Mouse (Mus musculus) kidney, embryonic 14.5 days (tissue): ENCODE results near the gene Map4. TPM values are rescaled to one million over a fixed set of nuclear protein-coding genes. Genes with fewer than 3 reads are reported as not detected.

Source experiments
- ATAC-seq: fragments of 200-750 bp; cut with Nextera tagmentation; 2 replicates; pipeline ENCODE4 v1.8.0; 2017; ENCODE audit warnings: moderate number of reproducible peaks, mild to moderate bottlenecking, moderate TSS enrichment, moderate library complexity; ENCODE audit not compliant: low FRiP score, low TSS enrichment
- H3K27ac ChIP-seq: fragments of 300-500 bp; sonication (generic); 2 replicates; pipeline ENCODE4 v1.5.1; 2014; ENCODE audit warnings: low read depth, mild to moderate bottlenecking, low read length, moderate library complexity, mixed read lengths
- H3K27me3 ChIP-seq: fragments of 300-500 bp; sonication (generic); 2 replicates; pipeline ENCODE4 v1.6.1; 2014; ENCODE audit warnings: mild to moderate bottlenecking, low read length; ENCODE audit not compliant: control insufficient read depth, insufficient read depth
- H3K36me3 ChIP-seq: fragments of 300-500 bp; sonication (generic); 2 replicates; pipeline ENCODE4 v1.6.1; 2014; ENCODE audit warnings: low read length, mixed read lengths; ENCODE audit not compliant: control insufficient read depth, insufficient read depth
- H3K4me1 ChIP-seq: fragments of 300-500 bp; sonication (generic); 2 replicates; pipeline ENCODE4 v1.6.1; 2014; ENCODE audit warnings: low read length, mixed read lengths; ENCODE audit not compliant: control insufficient read depth, insufficient read depth
- H3K4me2 ChIP-seq: fragments of 300-500 bp; sonication (generic); replicated peaks from 2 replicates; pipeline ENCODE4 v1.6.1; 2014; ENCODE audit warnings: low read depth, mild to moderate bottlenecking, low read length
- H3K4me3 ChIP-seq: fragments of 300-500 bp; sonication (generic); 2 replicates; pipeline ENCODE4 v1.5.1; 2014; ENCODE audit warnings: mild to moderate bottlenecking, low read length
- H3K9ac ChIP-seq: fragments of 300-500 bp; sonication (generic); 2 replicates; pipeline ENCODE4 v1.6.1; 2014; ENCODE audit warnings: low read depth, mild to moderate bottlenecking, low read length, moderate library complexity
- H3K9me3 ChIP-seq: fragments of 300-500 bp; sonication (generic); 2 replicates; pipeline ENCODE4 v1.6.1; 2016; ENCODE audit warnings: low read length; ENCODE audit not compliant: control insufficient read depth
- WGBS: fragments of 180-500 bp; shearing (Covaris S2); extraction: QIAGEN DNeasy Blood & Tissue Kit; methylation state at CpG from one replicate; pipeline ENCODE4 v1.1.7; 2014; 5-methylcytosine and 5-hydroxymethylcytosine counted together
- polyA plus RNA-seq: library from polyadenylated mRNA; unstranded; fragments of >200 nt; fragmentation: Nextera tagmentation; extraction: Ambion mirVana; gene quantifications from 2 replicates; pipeline ENCODE4 v1.2.1, GENCODE M21; 2014

The Map4 gene
- polyA plus RNA-seq = 35.1 and 54.6 TPM in 2 replicates

DNA sequence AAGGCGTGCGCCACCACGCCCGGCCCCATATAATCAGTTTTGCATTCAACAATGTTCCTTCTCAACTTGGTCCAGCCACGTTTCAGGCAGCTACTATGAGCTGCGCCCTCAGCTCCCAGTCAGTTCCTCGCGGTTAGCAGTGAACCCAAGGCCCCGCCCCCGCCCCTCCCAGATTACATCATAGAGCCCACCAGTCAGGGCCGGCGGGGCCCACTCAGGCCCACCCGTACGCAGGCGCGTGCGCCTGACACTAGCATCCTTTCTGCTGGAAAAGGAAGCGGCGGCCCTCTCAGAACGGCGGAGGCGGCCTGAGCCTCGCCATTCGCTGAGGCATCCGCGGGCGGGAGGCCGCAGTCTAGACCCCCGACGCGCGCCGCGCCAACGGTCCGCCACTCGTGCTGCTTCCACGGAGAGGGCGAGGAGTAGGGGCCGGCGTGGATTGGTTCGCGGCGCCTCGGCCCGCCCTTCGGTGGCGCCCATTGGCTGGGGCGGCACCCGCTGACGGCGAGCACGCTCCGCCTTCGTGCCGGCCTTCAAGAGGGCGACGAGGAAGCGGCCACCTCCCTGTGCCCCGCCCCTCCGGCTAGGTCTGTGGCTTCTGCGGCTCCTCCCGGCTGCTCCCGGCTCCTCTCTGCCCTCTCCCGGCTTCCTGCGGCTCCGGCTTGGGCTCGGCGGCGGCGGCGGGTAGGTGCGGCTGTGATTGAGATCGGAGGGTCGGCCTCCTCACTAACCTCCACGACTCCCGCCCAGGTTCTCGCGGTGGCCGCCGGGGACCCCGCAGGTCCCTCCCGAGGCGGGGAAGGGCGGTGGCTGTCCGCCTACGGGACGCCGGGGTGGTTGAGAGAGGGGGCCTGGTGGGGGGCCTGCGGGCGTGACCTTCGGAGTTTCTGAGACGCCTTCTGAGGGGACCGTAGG lies at the start of gene Map4:
Gene Map4, plus strand, starts transcription at position 204 of the 915 bp plus-strand sequence.
- peak within 1 kb of the TSS; percentile 65 for H3K9ac ChIP-seq
- H3K4me1 ChIP-seq = peaks cover 8% of the 10 kb centered on the region; the same call in 1 of the 2 replicates
- peak within 1 kb of the TSS; percentile 56 for H3K4me3 ChIP-seq
- ATAC-seq = peak; percentile 98
- H3K9me3 ChIP-seq = no peaks in the 10 kb centered on the region
- under 1% methylated on average over 84 of the region's 94 CpGs for WGBS
- H3K36me3 ChIP-seq = no peaks in the 10 kb centered on the region
- peak within 1 kb of the TSS; percentile 62 for H3K4me2 ChIP-seq
- H3K27me3 ChIP-seq = no peaks in the 10 kb centered on the region
- H3K27ac ChIP-seq = peak within 1 kb of the TSS; percentile 83

DNA sequence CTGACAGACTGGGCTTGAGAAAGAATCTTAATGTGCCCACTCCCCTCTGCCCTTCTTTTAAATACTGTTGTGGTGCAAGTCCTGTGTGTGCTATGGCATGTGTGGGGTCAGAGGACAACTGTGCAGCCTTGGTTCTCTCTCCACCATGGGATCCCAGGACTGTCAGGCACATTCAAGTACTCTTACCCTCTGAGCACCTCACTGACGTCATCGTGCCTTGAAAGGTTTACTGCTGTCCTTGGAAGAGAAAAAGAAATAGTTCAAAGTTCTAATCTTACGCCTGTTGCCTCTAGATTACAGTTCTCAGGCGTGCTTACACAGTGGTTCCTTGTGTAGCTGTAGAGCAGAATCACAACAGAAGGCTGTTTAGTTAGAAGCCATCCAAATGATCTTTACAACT lies 45.0 kb upstream of the Map4 start:
- no peak for ATAC-seq
- WGBS = 68% methylated on average over 4 of the region's 4 CpGs

DNA sequence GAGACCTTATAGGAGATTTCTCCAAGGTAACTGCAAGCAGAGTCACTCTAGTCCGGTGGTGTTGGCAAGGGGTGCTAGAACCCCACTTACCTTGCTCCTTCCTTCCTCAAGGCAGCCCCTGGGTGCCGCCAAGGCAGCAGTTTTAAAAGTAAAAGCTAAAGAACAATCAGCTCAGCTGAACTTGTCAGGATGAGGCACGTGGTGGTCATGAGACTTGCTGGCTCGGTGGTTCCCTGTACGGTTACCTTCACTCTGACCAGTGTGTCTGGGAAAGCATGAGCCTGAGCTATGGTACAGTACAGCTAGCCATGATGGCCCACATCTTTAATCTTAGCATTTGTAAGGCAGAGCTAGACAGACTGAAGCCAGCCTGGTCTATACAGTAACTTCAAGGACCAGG lies 43.9 kb upstream of the Map4 start:
- ATAC-seq = no peak
- Histone ChIP-seq H3K9ac (no peak overlapping the region), H3K4me3 (no peak overlapping the region), H3K9me3 (no peaks in the 10 kb centered on the region), H3K36me3 (peaks cover 100% of the 10 kb centered on the region), H3K27ac (no peak overlapping the region), H3K4me2 (no peak overlapping the region), H3K27me3 (no peaks in the 10 kb centered on the region), H3K4me1 (no peaks in the 10 kb centered on the region)
- WGBS = 90% methylated on average over 5 of the region's 5 CpGs

More for the DNA sequence above, 45.0 kb upstream of the Map4 start:
- H3K9me3 ChIP-seq = no peaks in the 10 kb centered on the region
- no peak overlapping the region for H3K9ac ChIP-seq
- 0 out of 2 replicates have a peak, but pooled peaks cover under 1% of the 10 kb centered on the region for H3K4me1 ChIP-seq
- no peaks in the 10 kb centered on the region for H3K27me3 ChIP-seq
- no peak overlapping the region for H3K27ac ChIP-seq
- peaks cover 100% of the 10 kb centered on the region for H3K36me3 ChIP-seq
- no peak overlapping the region for H3K4me2 ChIP-seq
- no peak overlapping the region for H3K4me3 ChIP-seq

- Histone ChIP-seq H3K9me3 (no peaks in the 10 kb centered on the region), H3K27me3 (no peaks in the 10 kb centered on the region), H3K4me3 (no peak overlapping the region), H3K4me1 (peaks cover 15% of the 10 kb centered on the region; the same call in 1 of the 2 replicates), H3K4me2 (no peak overlapping the region), H3K9ac (no peak overlapping the region), H3K36me3 (peaks cover 76% of the 10 kb centered on the region), H3K27ac (no peak overlapping the region)
- WGBS = 88% methylated on average over 8 of the region's 8 CpGs
- no peak for ATAC-seq
Measured at GRCm38 (mm10) chr9:109891501-109891900, 39.8 kb upstream of the Map4 start.

- Histone ChIP-seq H3K9ac (no peak overlapping the region), H3K9me3 (no peaks in the 10 kb centered on the region), H3K4me3 (no peak overlapping the region), H3K4me1 (peaks cover 18% of the 10 kb centered on the region; the same call in 1 of the 2 replicates), H3K27me3 (no peaks in the 10 kb centered on the region), H3K27ac (no peak overlapping the region), H3K36me3 (peaks cover 68% of the 10 kb centered on the region), H3K4me2 (no peak overlapping the region)
- WGBS = 67% methylated on average over 5 of the region's 5 CpGs
- ATAC-seq = no peak
Measured at GRCm38 (mm10) chr9:109892651-109893250, 38.5 kb upstream of the Map4 start.

- Histone ChIP-seq H3K4me1 (peaks cover 20% of the 10 kb centered on the region; the same call in 1 of the 2 replicates), H3K36me3 (peaks cover 50% of the 10 kb centered on the region), H3K4me2 (0 out of 2 replicates have a peak overlapping the region, but pooled peaks have one; percentile 1), H3K27ac (peak overlapping the region; percentile 76), H3K9ac (peak overlapping the region; percentile 25; the same call in 1 of the 2 replicates), H3K4me3 (no peak overlapping the region), H3K9me3 (no peaks in the 10 kb centered on the region), H3K27me3 (no peaks in the 10 kb centered on the region)
- WGBS = 19% methylated on average over 6 of the region's 6 CpGs
- ATAC-seq = peak; percentile 85
Measured at GRCm38 (mm10) chr9:109894413-109895090, 36.7 kb upstream of the Map4 start.

GRCm38 (mm10) chr9:109895593-109895992 lies 35.7 kb upstream of the Map4 start:
- Histone ChIP-seq H3K27ac (peak overlapping the region; percentile 73), H3K36me3 (peaks cover 40% of the 10 kb centered on the region), H3K4me2 (no peak overlapping the region), H3K9me3 (no peaks in the 10 kb centered on the region), H3K4me3 (no peak overlapping the region), H3K27me3 (no peaks in the 10 kb centered on the region), H3K4me1 (peaks cover 22% of the 10 kb centered on the region; the same call in 1 of the 2 replicates), H3K9ac (no peak overlapping the region)
- WGBS = 56% methylated on average over 6 of the region's 6 CpGs
- no peak for ATAC-seq

DNA sequence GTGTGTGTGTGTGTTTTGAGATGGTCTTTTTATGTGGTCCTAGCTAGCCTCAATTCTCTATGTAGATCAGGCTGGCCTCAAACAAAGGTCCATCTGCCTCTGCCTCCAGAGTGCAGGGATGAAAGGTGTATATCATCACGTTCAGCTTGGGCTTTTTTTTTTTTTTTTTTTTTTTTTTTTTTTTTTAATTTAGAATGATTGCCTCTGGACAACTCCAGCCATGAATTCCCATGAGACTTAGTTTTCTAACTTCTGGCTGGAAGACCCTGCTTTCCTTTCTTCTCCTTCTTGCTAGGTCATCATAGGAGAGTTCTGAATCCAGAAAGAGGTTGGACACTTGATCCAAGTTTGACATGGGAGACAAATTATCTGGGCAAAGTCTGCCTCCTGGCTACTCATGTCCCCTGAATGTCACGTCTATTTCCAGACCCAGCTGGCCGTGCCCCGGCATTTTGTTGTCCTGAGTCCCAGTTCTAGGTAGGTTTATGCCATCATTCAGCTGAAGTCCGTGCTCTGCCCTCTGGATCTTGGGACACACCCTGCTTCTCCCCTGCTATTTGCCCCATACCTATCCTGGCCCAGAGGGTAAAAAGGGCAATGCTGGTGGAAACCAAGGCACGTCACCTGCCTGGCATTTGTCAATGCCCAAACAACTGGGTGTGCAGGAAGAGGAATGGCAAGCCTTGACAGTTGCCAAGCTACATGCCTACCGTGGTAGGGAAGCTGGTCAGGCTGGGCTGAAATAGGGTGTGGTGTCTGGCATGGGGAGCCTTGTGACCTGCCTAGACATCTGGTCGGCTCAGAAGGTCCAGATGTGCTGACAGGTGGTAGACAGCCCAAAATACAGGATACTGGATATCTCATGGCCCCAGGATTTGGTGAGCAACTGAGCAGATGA lies 34.8 kb upstream of the Map4 start:
- no peaks in the 10 kb centered on the region for H3K27me3 ChIP-seq
- no peak overlapping the region for H3K4me2 ChIP-seq
- no peak overlapping the region for H3K27ac ChIP-seq
- peaks cover 22% of the 10 kb centered on the region; the same call in 1 of the 2 replicates for H3K4me1 ChIP-seq
- no peak for ATAC-seq
- H3K4me3 ChIP-seq = no peak overlapping the region
- WGBS = 89% methylated on average over 8 of the region's 8 CpGs
- no peak overlapping the region for H3K9ac ChIP-seq
- no peaks in the 10 kb centered on the region for H3K9me3 ChIP-seq
- H3K36me3 ChIP-seq = peaks cover 30% of the 10 kb centered on the region
